Mouse (Mus musculus) c-Kit-positive CD71-positive TER-119-positive erythroid progenitor cells, embryonic 14.5 days (primary cell): Measurements from ENCODE around the gene Pnmt.
A peak's percentile ranks its signal among the peaks of the same experiment; 100 is the strongest.
"Not testable (repeated sequence)": the region's sequence is repeated elsewhere in the genome, so short reads cannot be mapped to it uniquely, and the experiment has no call there.

Experiments
- DNase-seq: peaks from one replicate; pipeline ENCODE4 v3.0.0-alpha.2; 2013; ENCODE audit warnings: low spot score

Pnmt gene

GRCm38 (mm10) chr11:98358161-98359083, 27.8 kb upstream of the Pnmt start, which contains the start of gene Stard3:
TSS of gene Stard3 (plus strand) at chr11:98358368.
- DNase-seq, result peak; percentile 91

- no peak for DNase-seq
Measured at GRCm38 (mm10) chr11:98360866-98361521, 25.3 kb upstream of the Pnmt start.

- no peak for DNase-seq
Measured at GRCm38 (mm10) chr11:98363817-98364216, 22.4 kb upstream of the Pnmt start.

- DNase-seq, result no peak
Measured at GRCm38 (mm10) chr11:98364410-98364809, 21.8 kb upstream of the Pnmt start.

DNA sequence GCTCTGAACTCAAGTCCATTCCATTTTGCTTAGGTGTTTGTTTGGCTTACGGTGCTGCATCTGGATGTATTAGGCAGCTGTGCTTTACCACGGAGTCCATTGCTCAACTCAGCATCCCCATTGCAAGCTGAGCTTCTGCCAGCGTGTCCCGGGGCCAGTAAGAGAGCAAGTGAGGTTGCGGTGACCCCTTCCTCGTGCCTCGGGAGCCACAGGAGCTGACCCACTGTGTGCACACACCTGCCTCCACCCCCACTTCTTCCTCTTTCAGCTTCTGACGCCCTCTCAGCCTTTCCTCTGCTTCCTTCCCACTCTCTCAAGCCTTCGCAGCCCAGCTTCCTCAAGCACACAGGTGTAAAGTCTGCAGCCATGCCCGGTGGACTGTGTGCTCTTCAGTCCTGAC, 20.0 kb upstream of the Pnmt start:
- DNase-seq, result no peak

- no peak for DNase-seq
Measured at GRCm38 (mm10) chr11:98367171-98367862, 18.9 kb upstream of the Pnmt start.

GRCm38 (mm10) chr11:98367863-98368186, 18.4 kb upstream of the Pnmt start:
- no peak for DNase-seq

DNA sequence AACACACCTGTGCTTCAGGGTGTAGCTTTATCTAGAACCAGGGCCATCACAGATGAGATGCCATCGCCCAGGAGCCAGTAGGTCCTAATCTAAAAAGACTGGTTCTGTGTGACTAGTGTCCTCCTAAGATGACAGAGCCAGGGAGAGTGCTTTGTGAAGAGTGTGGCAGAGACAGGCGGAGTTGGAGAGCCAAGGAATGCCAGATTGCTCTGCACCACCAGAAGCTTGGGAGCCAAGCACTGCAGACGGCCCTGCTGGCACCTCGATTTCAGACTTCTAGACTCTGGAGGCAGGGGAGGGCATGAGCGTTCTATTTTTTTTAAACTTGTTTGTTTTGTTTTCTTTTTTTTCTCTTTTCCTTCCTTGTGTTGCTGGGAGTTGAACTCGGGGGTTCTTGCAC, 16.9 kb upstream of the Pnmt start:
- no peak for DNase-seq

GRCm38 (mm10) chr11:98370588-98370987, 15.7 kb upstream of the Pnmt start:
- no peak for DNase-seq

- DNase-seq, result no peak
Measured at GRCm38 (mm10) chr11:98371556-98372240, 14.6 kb upstream of the Pnmt start.

GRCm38 (mm10) chr11:98372406-98372805, 13.8 kb upstream of the Pnmt start:
- DNase-seq, result peak; percentile 67

DNA sequence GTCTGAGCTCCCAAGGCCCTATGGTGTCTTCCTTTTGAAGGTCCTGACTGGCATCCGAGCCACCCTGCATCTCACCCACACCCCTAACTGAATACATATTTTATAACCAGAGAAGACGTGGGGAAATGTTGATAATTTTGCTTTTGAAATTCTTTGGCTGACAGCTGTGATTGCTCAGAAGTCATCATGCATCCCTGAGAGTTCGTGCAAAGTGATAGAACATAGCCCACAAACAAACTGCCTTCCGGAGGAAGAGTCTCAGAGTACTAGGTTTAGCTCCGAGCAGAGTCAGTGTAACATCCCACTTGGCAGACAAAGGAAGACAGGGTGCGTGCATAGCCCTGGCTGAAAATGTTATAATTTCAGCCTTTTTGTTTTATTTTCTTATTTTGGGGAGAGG, 13.0 kb upstream of the Pnmt start:
- DNase-seq, result no peak

GRCm38 (mm10) chr11:98374266-98374665, 12.0 kb upstream of the Pnmt start:
- DNase-seq, result no peak

DNA sequence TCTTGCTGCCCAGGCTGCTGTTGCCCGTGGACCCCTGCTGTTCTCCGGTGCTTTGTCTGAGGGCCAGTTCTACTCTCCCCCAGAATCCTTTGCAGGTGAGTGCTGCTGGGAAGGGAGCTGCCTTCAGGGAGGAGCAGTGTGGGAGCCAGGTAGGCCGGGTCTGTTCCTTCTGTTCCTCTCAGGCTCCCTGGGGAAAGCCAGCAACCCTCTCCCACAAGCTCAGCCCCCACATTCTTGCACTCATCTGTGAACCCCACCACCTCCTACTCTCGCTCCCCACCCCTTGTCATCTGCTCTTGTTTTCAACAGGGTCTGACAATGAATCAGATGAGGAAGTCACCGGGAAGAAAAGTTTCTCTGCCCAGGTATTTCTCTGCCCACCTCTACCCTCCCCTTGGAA, 9.5 kb upstream of the Pnmt start:
- DNase-seq, result no peak

DNA sequence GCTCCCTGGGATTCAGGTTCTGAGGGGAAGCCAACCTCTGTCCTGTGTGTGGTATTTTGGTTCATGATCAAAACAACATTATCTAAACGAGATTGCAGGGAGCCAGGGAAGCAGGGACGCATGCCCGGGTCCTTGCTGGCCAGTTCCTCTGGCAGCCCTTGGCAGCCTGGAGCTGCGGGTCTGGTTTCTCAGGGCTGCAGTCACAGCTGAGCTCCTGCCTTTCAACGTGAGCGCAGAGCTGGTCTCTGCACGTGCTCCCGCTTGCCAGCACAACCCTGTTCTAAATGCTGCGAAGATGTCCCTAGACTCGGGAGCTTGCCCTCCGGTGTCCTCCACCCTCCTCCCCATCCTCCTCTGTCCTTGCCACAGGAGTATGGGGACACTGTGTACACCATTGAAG, 8.5 kb upstream of the Pnmt start:
- no peak for DNase-seq

GRCm38 (mm10) chr11:98379379-98379778, 6.9 kb upstream of the Pnmt start:
- no peak for DNase-seq

GRCm38 (mm10) chr11:98380106-98380505, 6.1 kb upstream of the Pnmt start:
- DNase-seq, result no peak

DNA sequence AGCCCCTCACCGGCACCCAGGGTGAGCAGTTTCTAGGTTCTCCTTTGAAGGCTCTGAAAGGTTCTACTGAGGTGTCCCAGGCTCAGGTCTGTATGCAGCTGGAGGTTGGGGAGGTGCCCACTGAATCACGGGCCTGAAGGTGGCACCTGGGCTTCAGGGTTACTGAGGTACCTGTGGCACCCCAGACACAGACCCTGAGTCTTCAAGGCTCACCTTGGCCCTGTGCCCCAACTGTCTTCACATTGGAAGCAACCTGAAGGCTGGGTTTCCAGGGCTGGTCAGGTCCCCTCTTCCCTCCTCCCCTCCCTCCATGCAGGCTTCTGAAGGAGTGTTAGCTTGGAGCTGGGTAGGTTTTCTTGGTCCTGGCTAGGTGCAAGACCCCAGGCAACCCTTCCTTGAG, 4.6 kb upstream of the Pnmt start:
- no peak for DNase-seq

GRCm38 (mm10) chr11:98382405-98382804, 3.8 kb upstream of the Pnmt start:
- DNase-seq, result not testable (repeated sequence)

DNA sequence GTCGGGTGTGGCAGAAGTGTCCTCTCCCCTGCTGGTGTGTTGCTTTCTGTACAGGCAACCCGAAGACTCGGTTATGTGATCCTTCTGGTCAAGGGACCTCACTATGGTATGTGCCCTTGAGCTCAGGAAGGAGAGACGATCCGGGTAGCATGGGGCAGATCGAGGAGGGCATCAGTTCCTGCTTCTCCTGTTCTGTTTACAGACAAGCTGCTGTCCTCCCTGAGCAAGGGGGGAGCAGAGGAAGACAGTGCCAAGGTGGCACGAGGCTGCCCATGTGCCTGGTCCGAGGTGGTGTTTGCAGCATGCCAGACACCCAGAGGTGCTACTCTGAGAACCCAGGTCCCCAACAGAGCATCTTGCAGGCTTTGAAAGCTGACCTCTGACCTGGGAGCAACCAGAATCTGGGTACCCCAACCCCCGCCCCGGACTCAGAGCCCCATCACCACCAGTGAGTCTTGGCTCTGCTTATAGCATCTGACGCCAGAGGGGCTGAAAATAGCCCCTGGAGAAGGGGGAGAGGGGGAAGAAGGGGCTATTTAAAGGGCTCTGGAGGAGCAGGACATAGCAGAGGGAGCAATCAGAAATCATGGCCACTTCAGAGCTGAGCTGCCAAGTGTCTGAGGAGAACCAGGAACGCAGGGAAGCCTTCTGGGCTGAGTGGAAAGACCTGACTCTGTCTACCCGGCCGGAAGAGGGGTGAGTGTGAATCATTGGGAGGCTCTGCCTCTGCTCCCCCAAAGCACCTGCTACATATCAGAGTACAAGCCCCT, 2.8 kb upstream of the Pnmt start, which contains the start of gene Tcap:
Tcap (plus strand) TSS at position 551 of the 770 bp plus-strand sequence.
- DNase-seq, result no peak

GRCm38 (mm10) chr11:98384216-98384615, 2.0 kb upstream of the Pnmt start:
- no peak for DNase-seq
